Mouse (Mus musculus): Measurements from ENCODE around the gene Gm49384. TPM values are rescaled to one million over a fixed set of nuclear protein-coding genes. Genes with fewer than 3 reads are reported as not detected.

The Gm49384 gene
- polyA plus RNA-seq (2014; fragmentation: Nextera tagmentation; extraction: Ambion mirVana), result 25.8 and 29.4 TPM in 2 replicates

DNA sequence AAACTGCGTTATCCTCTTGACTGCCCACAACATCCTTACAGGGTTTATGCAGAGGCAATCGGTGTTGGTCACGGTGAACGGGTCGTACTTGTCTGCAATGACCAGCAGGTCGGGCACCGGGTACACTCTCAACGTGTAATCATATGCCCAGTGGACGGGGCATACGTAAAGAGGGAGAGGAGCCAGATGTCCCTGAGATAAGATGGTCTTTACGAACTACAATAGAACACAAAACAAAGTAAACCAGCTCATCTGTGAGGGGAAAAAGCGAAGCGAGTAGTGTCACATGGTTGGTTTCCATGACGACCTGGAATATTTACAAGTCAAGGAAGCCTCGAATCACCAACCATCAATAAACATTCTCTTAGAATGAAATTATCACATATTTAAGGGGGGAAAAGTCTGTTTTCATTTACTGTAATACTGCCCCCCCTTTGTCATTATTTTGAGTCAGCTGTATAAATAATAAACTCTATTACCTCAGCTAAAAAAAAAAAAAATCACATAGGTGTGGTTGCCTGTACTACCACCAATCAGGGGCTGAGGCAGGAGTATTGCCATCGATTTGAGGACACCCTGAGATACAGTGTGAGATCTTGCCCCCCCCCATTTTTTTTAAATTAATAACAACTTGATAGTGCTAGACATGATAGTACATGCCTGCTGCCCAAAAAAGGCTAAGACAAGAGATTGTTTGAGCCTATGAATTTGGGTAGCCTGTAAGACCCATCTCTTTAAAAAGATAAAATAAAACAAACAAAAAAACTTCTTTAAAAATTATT lies at the start of gene Gm49384:
TSS of gene Gm49384 (minus strand) at position 216 of the 782 bp plus-strand sequence.
- ATAC-seq (replicated peaks; ENCODE audit: low FRiP score, low TSS enrichment, low read depth) (0 out of 2 replicates have a peak, but pooled peaks have one; percentile 38), DNase-seq (ENCODE audit: low spot score) (no peak)
- H3K36me3 ChIP-seq (ENCODE audit: control insufficient read depth, insufficient read depth, low read length), result peaks cover 69% of the 10 kb centered on the region

DNA sequence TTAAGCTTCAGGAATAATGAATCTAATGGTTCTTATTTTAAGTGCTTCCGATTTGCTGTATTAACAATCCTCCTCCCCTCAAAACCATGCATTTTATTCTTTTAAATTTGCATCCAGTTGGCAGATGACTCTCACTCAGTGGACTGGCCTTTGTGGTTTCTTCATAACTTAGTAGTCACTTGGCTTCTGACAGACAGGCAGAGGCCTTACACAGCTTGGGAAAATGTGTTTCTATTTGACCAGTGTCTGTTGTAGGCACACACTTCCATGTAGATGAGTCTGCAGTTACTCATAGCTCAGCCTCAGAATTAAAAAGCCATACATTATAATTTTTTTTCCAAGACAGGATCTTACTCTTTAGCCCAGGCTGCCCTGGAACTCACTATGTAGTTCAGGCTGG lies 49.7 kb upstream of the Gm49384 start:
- no peak overlapping the region for H3K9ac ChIP-seq (ENCODE audit: low read length)
- no peaks in the 10 kb centered on the region for H3K4me1 ChIP-seq (replicated peaks; ENCODE audit: control insufficient read depth, insufficient read depth, low read length)
- no peaks in the 10 kb centered on the region for H3K27me3 ChIP-seq (replicated peaks; ENCODE audit: control insufficient read depth, insufficient read depth, low read length)
- H3K4me2 ChIP-seq (ENCODE audit: low read length), result no peak overlapping the region
- H3K4me3 ChIP-seq (ENCODE audit: low read depth, low read length), result no peak overlapping the region
- no peaks in the 10 kb centered on the region for H3K9me3 ChIP-seq (ENCODE audit: control insufficient read depth, low read length)
- no peak for DNase-seq (ENCODE audit: low spot score)
- H3K36me3 ChIP-seq (ENCODE audit: control insufficient read depth, insufficient read depth, low read length), result no peaks in the 10 kb centered on the region
- 90% methylated on average over 1 of the region's 1 CpGs for WGBS
- H3K27ac ChIP-seq (ENCODE audit: low read depth), result no peak overlapping the region
- no peak for ATAC-seq (replicated peaks; ENCODE audit: low FRiP score, low TSS enrichment, low read depth)

More for the DNA sequence above, at the start of gene Gm49384:
- Histone ChIP-seq H3K9me3 (ENCODE audit: control insufficient read depth, low read length) (no peaks in the 10 kb centered on the region), H3K27ac (ENCODE audit: low read depth) (no peak within 1 kb of the TSS), H3K4me2 (ENCODE audit: low read length) (no peak within 1 kb of the TSS), H3K4me3 (ENCODE audit: low read depth, low read length) (no peak within 1 kb of the TSS), H3K27me3 (replicated peaks; ENCODE audit: control insufficient read depth, insufficient read depth, low read length) (no peaks in the 10 kb centered on the region), H3K9ac (ENCODE audit: low read length) (no peak within 1 kb of the TSS), H3K4me1 (replicated peaks; ENCODE audit: control insufficient read depth, insufficient read depth, low read length) (0 out of 2 replicates have a peak, but pooled peaks cover 4% of the 10 kb centered on the region)
- WGBS, result 82% methylated on average over 16 of the region's 16 CpGs

DNA sequence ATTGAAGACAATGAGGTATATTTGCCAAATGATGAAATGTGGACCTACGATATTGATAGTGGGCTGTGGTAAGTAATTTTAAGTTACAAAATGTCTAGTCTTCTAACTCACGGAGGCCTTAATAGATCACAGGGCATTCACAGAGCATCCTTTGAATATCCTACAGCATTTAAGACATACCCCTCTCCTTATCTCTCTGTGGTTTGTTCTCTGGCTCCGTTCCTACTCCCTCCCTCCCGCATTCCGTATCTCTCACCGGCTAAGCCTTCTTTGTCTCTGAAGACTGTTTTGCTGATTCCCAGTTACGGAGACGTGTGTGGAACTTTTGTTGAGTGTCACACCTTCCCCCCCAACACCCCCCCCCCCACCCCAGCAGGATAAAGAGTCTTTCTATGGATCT lies 46.7 kb upstream of the Gm49384 start:
- Histone ChIP-seq H3K27me3 (replicated peaks; ENCODE audit: control insufficient read depth, insufficient read depth, low read length) (no peaks in the 10 kb centered on the region), H3K9me3 (ENCODE audit: control insufficient read depth, low read length) (no peaks in the 10 kb centered on the region), H3K4me3 (ENCODE audit: low read depth, low read length) (no peak overlapping the region), H3K4me1 (replicated peaks; ENCODE audit: control insufficient read depth, insufficient read depth, low read length) (no peaks in the 10 kb centered on the region), H3K36me3 (ENCODE audit: control insufficient read depth, insufficient read depth, low read length) (no peaks in the 10 kb centered on the region), H3K4me2 (ENCODE audit: low read length) (no peak overlapping the region), H3K27ac (ENCODE audit: low read depth) (no peak overlapping the region), H3K9ac (ENCODE audit: low read length) (no peak overlapping the region)
- ATAC-seq (replicated peaks; ENCODE audit: low FRiP score, low TSS enrichment, low read depth) (no peak), DNase-seq (ENCODE audit: low spot score) (no peak)
- 73% methylated on average over 8 of the region's 8 CpGs for WGBS

DNA sequence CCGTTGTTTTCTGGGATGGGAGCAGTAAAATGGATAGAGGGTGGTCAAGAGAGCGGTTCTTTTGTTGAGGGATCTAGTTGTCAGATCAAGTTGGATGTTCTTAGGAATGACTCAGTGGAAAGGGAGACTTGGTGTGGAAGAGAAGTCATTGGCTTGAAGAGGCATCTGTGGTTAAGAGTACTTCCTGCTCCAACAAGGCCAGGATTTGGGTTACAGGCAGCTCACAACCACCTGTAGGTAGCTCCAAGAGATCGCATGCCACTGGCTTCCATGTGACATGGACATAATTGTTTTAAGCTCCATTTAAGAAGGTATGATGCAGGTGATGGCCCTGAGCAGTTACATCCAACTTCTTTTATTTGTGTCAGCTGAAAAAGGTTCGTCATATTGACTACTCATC lies 45.7 kb upstream of the Gm49384 start:
- Histone ChIP-seq H3K36me3 (ENCODE audit: control insufficient read depth, insufficient read depth, low read length) (no peaks in the 10 kb centered on the region), H3K4me1 (replicated peaks; ENCODE audit: control insufficient read depth, insufficient read depth, low read length) (no peaks in the 10 kb centered on the region), H3K27ac (ENCODE audit: low read depth) (no peak overlapping the region), H3K27me3 (replicated peaks; ENCODE audit: control insufficient read depth, insufficient read depth, low read length) (no peaks in the 10 kb centered on the region), H3K4me3 (ENCODE audit: low read depth, low read length) (no peak overlapping the region), H3K9ac (ENCODE audit: low read length) (no peak overlapping the region), H3K4me2 (ENCODE audit: low read length) (no peak overlapping the region), H3K9me3 (ENCODE audit: control insufficient read depth, low read length) (no peaks in the 10 kb centered on the region)
- DNase-seq (ENCODE audit: low spot score), result no peak
- WGBS, result 86% methylated on average over 4 of the region's 4 CpGs
- no peak for ATAC-seq (replicated peaks; ENCODE audit: low FRiP score, low TSS enrichment, low read depth)

DNA sequence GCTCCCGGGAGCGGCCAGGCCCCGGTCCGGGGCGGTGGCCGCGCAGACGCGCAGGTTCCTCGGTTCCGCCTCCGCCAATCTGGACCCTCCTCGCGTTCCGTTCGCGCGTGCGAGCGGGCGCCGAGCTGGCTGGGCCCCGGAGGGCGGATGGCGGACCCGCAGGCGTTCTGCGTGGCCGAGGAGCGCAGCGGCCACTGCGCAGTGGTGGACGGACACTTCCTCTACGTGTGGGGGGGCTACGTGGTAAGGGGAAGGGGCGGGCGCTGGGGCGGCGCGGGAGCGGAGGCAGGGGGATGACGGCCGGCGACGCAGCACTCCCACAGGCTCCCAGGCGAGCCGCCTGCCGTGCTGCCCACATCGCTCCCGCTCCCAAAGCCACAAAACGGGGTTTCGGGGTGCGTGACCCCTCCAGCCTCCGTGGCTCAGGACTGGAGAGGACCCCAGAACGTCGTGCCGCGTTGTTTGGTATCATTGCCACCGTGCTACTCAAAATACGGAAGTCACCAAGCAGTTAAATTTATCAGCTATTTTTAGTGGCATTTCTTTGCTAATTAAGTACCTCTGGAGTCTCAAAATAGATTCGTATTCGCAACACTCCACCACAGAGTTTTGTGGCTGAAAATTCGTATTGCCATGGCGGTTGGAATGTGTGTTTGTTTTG lies 37.8 kb upstream of the Gm49384 start:
- WGBS, result under 1% methylated on average over 64 of the region's 64 CpGs
- ATAC-seq (replicated peaks; ENCODE audit: low FRiP score, low TSS enrichment, low read depth), result peak; percentile 93
- DNase-seq (ENCODE audit: low spot score), result peak; percentile 84
- H3K36me3 ChIP-seq (ENCODE audit: control insufficient read depth, insufficient read depth, low read length), result no peaks in the 10 kb centered on the region
- peak overlapping the region; percentile 61 for H3K4me3 ChIP-seq (ENCODE audit: low read depth, low read length)
- peak overlapping the region; percentile 72 for H3K27ac ChIP-seq (ENCODE audit: low read depth)
- peaks cover 5% of the 10 kb centered on the region for H3K4me1 ChIP-seq (replicated peaks; ENCODE audit: control insufficient read depth, insufficient read depth, low read length)
- no peaks in the 10 kb centered on the region for H3K9me3 ChIP-seq (ENCODE audit: control insufficient read depth, low read length)
- peak overlapping the region; percentile 56 for H3K4me2 ChIP-seq (ENCODE audit: low read length)
- H3K9ac ChIP-seq (ENCODE audit: low read length), result peak overlapping the region; percentile 62
- no peaks in the 10 kb centered on the region for H3K27me3 ChIP-seq (replicated peaks; ENCODE audit: control insufficient read depth, insufficient read depth, low read length)

DNA sequence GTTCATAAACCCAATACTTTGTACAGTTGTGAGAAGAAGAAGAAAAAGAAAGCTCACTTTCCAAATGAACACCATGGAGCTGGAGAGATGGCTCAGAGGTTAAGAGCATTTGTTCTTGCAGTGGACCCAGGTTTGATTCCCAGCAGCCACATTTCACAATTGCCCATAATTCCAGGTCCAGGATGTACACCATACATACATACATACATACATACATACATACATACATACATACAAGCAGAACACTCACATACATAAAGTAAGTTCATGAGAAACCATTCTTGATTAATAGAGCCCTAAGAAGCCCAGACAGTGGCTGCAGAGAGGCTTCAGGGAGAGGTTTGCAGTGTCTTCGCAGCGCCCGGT lies 37.3 kb upstream of the Gm49384 start:
- DNase-seq (ENCODE audit: low spot score) (peak; percentile 53), ATAC-seq (replicated peaks; ENCODE audit: low FRiP score, low TSS enrichment, low read depth) (no peak)
- Histone ChIP-seq H3K4me1 (replicated peaks; ENCODE audit: control insufficient read depth, insufficient read depth, low read length) (peaks cover 5% of the 10 kb centered on the region), H3K9me3 (ENCODE audit: control insufficient read depth, low read length) (no peaks in the 10 kb centered on the region), H3K27ac (ENCODE audit: low read depth) (peak overlapping the region; percentile 72), H3K27me3 (replicated peaks; ENCODE audit: control insufficient read depth, insufficient read depth, low read length) (no peaks in the 10 kb centered on the region), H3K36me3 (ENCODE audit: control insufficient read depth, insufficient read depth, low read length) (no peaks in the 10 kb centered on the region), H3K4me3 (ENCODE audit: low read depth, low read length) (peak overlapping the region; percentile 61), H3K4me2 (ENCODE audit: low read length) (peak overlapping the region; percentile 56), H3K9ac (ENCODE audit: low read length) (peak overlapping the region; percentile 62)
- 0% methylated on average over 3 of the region's 3 CpGs for WGBS

DNA sequence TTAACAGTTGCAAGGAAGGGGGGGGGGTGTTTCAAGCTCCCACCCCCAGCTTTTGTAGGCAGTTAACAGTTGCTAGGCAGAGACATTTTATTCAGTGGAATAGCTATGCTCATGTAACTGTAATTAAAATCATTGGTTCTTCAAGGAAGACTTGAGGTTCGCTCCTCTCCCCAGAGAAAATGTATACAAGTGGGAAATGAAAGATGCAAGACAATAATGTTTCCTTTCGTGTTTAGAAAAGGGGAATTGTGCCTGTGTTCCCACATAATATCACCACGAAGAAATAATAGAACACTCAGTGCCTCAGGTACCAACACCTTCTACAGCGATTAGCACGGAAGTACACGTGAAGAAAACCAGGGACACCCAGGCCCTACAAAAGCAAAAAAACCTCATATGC lies 36.8 kb upstream of the Gm49384 start, which contains the start of gene Klhdc1:
TSS of gene Klhdc1 (plus strand) at position 301 of the 400 bp plus-strand sequence.
- ATAC-seq (replicated peaks; ENCODE audit: low FRiP score, low TSS enrichment, low read depth) (no peak), DNase-seq (ENCODE audit: low spot score) (no peak)
- peak within 1 kb of the TSS; percentile 56 for H3K4me2 ChIP-seq (ENCODE audit: low read length)
- 70% methylated on average over 6 of the region's 6 CpGs for WGBS
- H3K36me3 ChIP-seq (ENCODE audit: control insufficient read depth, insufficient read depth, low read length), result no peaks in the 10 kb centered on the region
- H3K4me3 ChIP-seq (ENCODE audit: low read depth, low read length), result peak within 1 kb of the TSS; percentile 61
- no peaks in the 10 kb centered on the region for H3K9me3 ChIP-seq (ENCODE audit: control insufficient read depth, low read length)
- peaks cover 5% of the 10 kb centered on the region for H3K4me1 ChIP-seq (replicated peaks; ENCODE audit: control insufficient read depth, insufficient read depth, low read length)
- H3K27me3 ChIP-seq (replicated peaks; ENCODE audit: control insufficient read depth, insufficient read depth, low read length), result no peaks in the 10 kb centered on the region
- peak within 1 kb of the TSS; percentile 72 for H3K27ac ChIP-seq (ENCODE audit: low read depth)
- H3K9ac ChIP-seq (ENCODE audit: low read length), result peak within 1 kb of the TSS; percentile 62

DNA sequence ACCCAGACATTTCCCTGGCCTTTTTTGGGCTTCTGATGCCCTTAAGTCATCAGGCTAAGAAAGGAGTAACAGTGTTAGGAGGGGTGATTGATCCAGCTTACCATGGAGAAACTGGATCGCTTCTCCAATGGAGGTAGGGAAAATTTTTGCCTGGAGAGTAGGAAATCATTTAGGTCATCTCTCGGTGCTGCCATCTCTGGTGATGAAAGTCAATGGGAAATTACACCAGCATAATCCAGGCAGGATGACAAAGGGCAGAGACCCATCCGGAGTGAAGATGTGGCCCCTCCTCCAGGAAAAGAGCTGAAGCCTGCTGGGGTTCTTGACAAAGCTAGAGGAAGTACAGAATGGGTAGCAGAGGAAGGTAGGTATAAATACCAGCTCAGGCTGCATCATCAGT lies 34.2 kb upstream of the Gm49384 start:
- no peaks in the 10 kb centered on the region for H3K36me3 ChIP-seq (ENCODE audit: control insufficient read depth, insufficient read depth, low read length)
- peaks cover 5% of the 10 kb centered on the region for H3K4me1 ChIP-seq (replicated peaks; ENCODE audit: control insufficient read depth, insufficient read depth, low read length)
- no peaks in the 10 kb centered on the region for H3K9me3 ChIP-seq (ENCODE audit: control insufficient read depth, low read length)
- H3K27ac ChIP-seq (ENCODE audit: low read depth), result no peak overlapping the region
- no peak overlapping the region for H3K9ac ChIP-seq (ENCODE audit: low read length)
- no peak overlapping the region for H3K4me2 ChIP-seq (ENCODE audit: low read length)
- no peak overlapping the region for H3K4me3 ChIP-seq (ENCODE audit: low read depth, low read length)
- no peak for DNase-seq (ENCODE audit: low spot score)
- no peaks in the 10 kb centered on the region for H3K27me3 ChIP-seq (replicated peaks; ENCODE audit: control insufficient read depth, insufficient read depth, low read length)
- ATAC-seq (replicated peaks; ENCODE audit: low FRiP score, low TSS enrichment, low read depth), result no peak
- WGBS, result 33% methylated on average over 3 of the region's 3 CpGs

Data from intestine, embryonic 14.5 days (tissue).